ENCODE assay signal across 9 mouse cellular contexts in genomic region chr17:73072286-73072685, GRCm38 (mm10). TPM values are rescaled to one million over a fixed set of nuclear protein-coding genes. Genes with fewer than 3 reads are reported as not detected.
DNase-seq lines count a peak whose midpoint lies in the region; ATAC-seq and TF ChIP-seq lines count a peak whose summit lies in the region.
"Had no signal": no experiment of that assay in that cellular context is flagged by ENCODE, and none has a peak within 500 bp of the region (broad histone marks: within the 10 kb centered on the region; RNA-seq: fewer than 3 reads in every experiment).

No protein-coding gene starts in this region.

- H3K4me1 ChIP-seq in heart, embryonic 15.5 days (replicated peaks) = peaks cover 57% of the 10 kb centered on the region
- H3K4me1 ChIP-seq in stomach, embryonic 14.5 days (ENCODE audit: control insufficient read depth, insufficient read depth, low read length) = peaks cover 25% of the 10 kb centered on the region
- H3K4me1 ChIP-seq in forebrain, embryonic 16.5 days (replicated peaks; ENCODE audit: control insufficient read depth, insufficient read depth, low read length) = no peaks in the 10 kb centered on the region

- peak; percentile 86 for ATAC-seq in heart, embryonic 15.5 days (replicated peaks; ENCODE audit: insufficient number of reproducible peaks, insufficient read depth, low FRiP score, low read depth)
- ATAC-seq in stomach, embryonic 14.5 days (ENCODE audit: insufficient number of reproducible peaks, insufficient read depth, low FRiP score, low read depth) = peak; percentile 87
- no peak for ATAC-seq in forebrain, embryonic 16.5 days

- no peak overlapping the region for H3K4me2 ChIP-seq in heart, embryonic 15.5 days
- H3K4me2 ChIP-seq in stomach, embryonic 14.5 days (replicated peaks; ENCODE audit: low read depth, low read length) = no peak overlapping the region
- no peak overlapping the region for H3K4me2 ChIP-seq in forebrain, embryonic 16.5 days (ENCODE audit: low read length)

- WGBS in heart, embryonic 15.5 days = 9% methylated on average over 8 of the region's 8 CpGs
- WGBS in stomach, embryonic 14.5 days = 24% methylated on average over 8 of the region's 8 CpGs
- WGBS in forebrain, embryonic 16.5 days = 73% methylated on average over 8 of the region's 8 CpGs

- no peak overlapping the region for H3K4me3 ChIP-seq in left cerebral cortex, adult 2 months
- no peak overlapping the region for H3K4me3 ChIP-seq in heart, embryonic 15.5 days
- no peak overlapping the region for H3K4me3 ChIP-seq in stomach, embryonic 14.5 days (ENCODE audit: low read depth, low read length)
- H3K4me3 ChIP-seq in forebrain, embryonic 16.5 days (replicated peaks; ENCODE audit: low read length) = no peak overlapping the region

- no peak for DNase-seq in left cerebral cortex, adult 2 months (ENCODE audit: extremely low spot score in 1 of 2, low spot score in 2 of 2)
- no peak for DNase-seq in left cerebral cortex, adult 8-10 months (ENCODE audit: low spot score in 2 of 2)
- DNase-seq in kidney, postnatal 4 days = peak; percentile 83 to 86
- no peak for DNase-seq in B cell, adult 2 months
- no peak for DNase-seq in retina, embryonic 14.5 days (ENCODE audit: low spot score)

- H3K36me3 ChIP-seq in heart, embryonic 15.5 days = no peaks in the 10 kb centered on the region
- H3K36me3 ChIP-seq in stomach, embryonic 14.5 days (ENCODE audit: control insufficient read depth, insufficient read depth, low read length) = no peaks in the 10 kb centered on the region
- no peaks in the 10 kb centered on the region for H3K36me3 ChIP-seq in forebrain, embryonic 16.5 days (ENCODE audit: control insufficient read depth, insufficient read depth)

- no peaks in the 10 kb centered on the region for H3K9me3 ChIP-seq in heart, embryonic 15.5 days (replicated peaks)
- no peaks in the 10 kb centered on the region for H3K9me3 ChIP-seq in stomach, embryonic 14.5 days (ENCODE audit: control insufficient read depth, low read depth, low read length)
- 0 out of 2 replicates have a peak, but pooled peaks cover 2% of the 10 kb centered on the region for H3K9me3 ChIP-seq in forebrain, embryonic 16.5 days (ENCODE audit: control insufficient read depth, low read length)

- no peak overlapping the region for H3K9ac ChIP-seq in heart, embryonic 15.5 days
- no peak overlapping the region for H3K9ac ChIP-seq in stomach, embryonic 14.5 days (replicated peaks; ENCODE audit: low read depth, low read length)
- no peak overlapping the region for H3K9ac ChIP-seq in forebrain, embryonic 16.5 days (replicated peaks; ENCODE audit: low read depth, low read length)

- intact Hi-C loops in left cerebral cortex, adult 2 months (cut with DNase I) = no loop called here

- TF ChIP-seq CTCF in left cerebral cortex, adult 2 months (IDR thresholded peaks at IDR 0.05) = no peak

- 0 out of 2 replicates have a peak overlapping the region, but pooled peaks have one; percentile 2 for H3K27ac ChIP-seq in left cerebral cortex, adult 2 months
- peak overlapping the region; percentile 89 for H3K27ac ChIP-seq in heart, embryonic 15.5 days
- H3K27ac ChIP-seq in stomach, embryonic 14.5 days (ENCODE audit: low read length) = peak overlapping the region; percentile 79
- H3K27ac ChIP-seq in forebrain, embryonic 16.5 days (ENCODE audit: low read length) = no peak overlapping the region

- H3K27me3 ChIP-seq in heart, embryonic 15.5 days = no peaks in the 10 kb centered on the region
- no peaks in the 10 kb centered on the region for H3K27me3 ChIP-seq in stomach, embryonic 14.5 days (ENCODE audit: control insufficient read depth, insufficient read depth, low read length)
- H3K27me3 ChIP-seq in forebrain, embryonic 16.5 days (replicated peaks; ENCODE audit: control insufficient read depth, insufficient read depth, low read length) = no peaks in the 10 kb centered on the region
- H3K27me3 ChIP-seq: CH12.LX had no signal

RNA-seq across cellular contexts. Expression of gene Lclat1, which starts 35.5 kb away (rescaled TPM):
- 10 to 100 TPM; 38.5 to 40.2 TPM for total RNA-seq in left cerebral cortex, adult 2 months (2021)
- 10 to 100 TPM; 34.4 to 39.2 (median 36.5) TPM for total RNA-seq in left cerebral cortex, adult 8-10 months (2022)
- polyA plus RNA-seq in heart, embryonic 15.5 days (2015; fragmentation: Nextera tagmentation; extraction: Ambion mirVana) = 35.9 and 36.3 TPM in 2 replicates
- 20.0 and 22.2 TPM in 2 replicates for polyA plus RNA-seq in stomach, embryonic 14.5 days (2014; fragmentation: Nextera tagmentation; extraction: Ambion mirVana)
- polyA plus RNA-seq in forebrain, embryonic 16.5 days (2015; fragmentation: Nextera tagmentation; extraction: Ambion mirVana) = 9.6 and 9.8 TPM in 2 replicates

Comparison
In these comparisons a context has a peak if more than half of its experiments do, and no peak if none do; other contexts are left out.
1. DNase-seq: peak in kidney, postnatal 4 days (2 of 2); none in left cerebral cortex, adult 2 months (0 of 2), left cerebral cortex, adult 8-10 months (0 of 2), B cell, adult 2 months (0 of 2) and retina, embryonic 14.5 days (single experiment).